Mouse (Mus musculus) neural tube, embryonic 15.5 days (tissue): ENCODE measurements around the gene Gm4981. TPM values are rescaled to one million over a fixed set of nuclear protein-coding genes. Genes with fewer than 3 reads are reported as not detected.
"Not testable (repeated sequence)": the region's sequence is repeated elsewhere in the genome, so short reads cannot be mapped to it uniquely, and the experiment has no call there.

Experiments used
- ATAC-seq: fragments of 200-750 bp; cut with Nextera tagmentation; 2 replicates; pipeline ENCODE4 v1.8.0; 2017; ENCODE audit warnings: mild to moderate bottlenecking, moderate TSS enrichment, moderate library complexity; ENCODE audit not compliant: low FRiP score
- H3K27ac ChIP-seq: fragments of 300-500 bp; sonication (generic); replicated peaks from 2 replicates; pipeline ENCODE4 v1.5.1; 2015; ENCODE audit warnings: mild to moderate bottlenecking, inconsistent platforms
- H3K27me3 ChIP-seq: fragments of 300-500 bp; sonication (generic); replicated peaks from 2 replicates; pipeline ENCODE4 v1.6.1; 2015; ENCODE audit warnings: inconsistent platforms
- H3K36me3 ChIP-seq: fragments of 300-500 bp; sonication (generic); 2 replicates; pipeline ENCODE4 v1.6.1; 2015; ENCODE audit warnings: inconsistent platforms
- H3K4me1 ChIP-seq: fragments of 300-500 bp; sonication (generic); 2 replicates; pipeline ENCODE4 v1.6.1; 2015; ENCODE audit warnings: inconsistent platforms
- H3K4me2 ChIP-seq: fragments of 300-500 bp; sonication (generic); 2 replicates; pipeline ENCODE4 v1.6.1; 2015; ENCODE audit warnings: inconsistent platforms, mild to moderate bottlenecking, moderate library complexity
- H3K4me3 ChIP-seq: fragments of 300-500 bp; sonication (generic); replicated peaks from 2 replicates; pipeline ENCODE4 v1.5.1; 2015; ENCODE audit warnings: mild to moderate bottlenecking, inconsistent platforms
- H3K9ac ChIP-seq: fragments of 300-500 bp; sonication (generic); replicated peaks from 2 replicates; pipeline ENCODE4 v1.6.1; 2015; ENCODE audit warnings: mild to moderate bottlenecking, inconsistent platforms
- H3K9me3 ChIP-seq: fragments of 300-500 bp; sonication (generic); replicated peaks from 2 replicates; pipeline ENCODE4 v1.6.1; 2016; ENCODE audit warnings: inconsistent platforms
- WGBS: fragments of 180-500 bp; shearing (Covaris S2); methylation state at CpG from one replicate; pipeline ENCODE4 v1.1.7; 2015; ENCODE audit warnings: mixed read lengths; 5-methylcytosine and 5-hydroxymethylcytosine counted together
- polyA plus RNA-seq: library from polyadenylated mRNA; unstranded; fragments of >200 nt; fragmentation: Nextera tagmentation; extraction: Ambion mirVana; gene quantifications from 2 replicates; pipeline ENCODE4 v1.2.1, GENCODE M21; 2015

Gm4981 gene
- polyA plus RNA-seq: not detected in 2 replicates

DNA sequence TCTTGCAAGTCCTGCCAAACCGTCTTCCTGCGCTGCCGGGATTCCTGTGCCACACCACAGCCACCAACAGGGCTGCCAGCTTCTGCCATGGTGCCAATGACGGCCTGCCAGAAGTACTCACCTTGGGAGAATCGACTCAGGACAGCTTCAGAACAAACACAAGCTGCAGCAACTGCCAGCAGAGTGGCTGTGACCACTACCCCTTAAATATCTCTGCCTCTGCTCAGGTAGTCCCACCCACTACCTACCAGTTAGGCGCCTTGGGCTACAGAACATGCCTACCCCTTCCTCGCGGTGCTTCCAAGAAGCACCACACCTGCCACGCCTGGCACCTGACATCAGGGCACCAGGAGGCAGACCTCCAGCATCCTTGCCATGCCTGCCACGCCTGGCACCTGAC lies at the start of gene Gm4981:
Gm4981 (minus strand) TSS at position 89 of the 400 bp plus-strand sequence.
- H3K9me3 ChIP-seq: peaks cover 18% of the 10 kb centered on the region
- WGBS: 88% methylated on average over 10 of the region's 10 CpGs
- no peaks in the 10 kb centered on the region for H3K36me3 ChIP-seq
- ATAC-seq: no peak
- no peaks in the 10 kb centered on the region for H3K27me3 ChIP-seq
- no peak within 1 kb of the TSS for H3K9ac ChIP-seq
- no peak within 1 kb of the TSS for H3K4me2 ChIP-seq
- no peak within 1 kb of the TSS for H3K4me3 ChIP-seq
- no peaks in the 10 kb centered on the region for H3K4me1 ChIP-seq
- H3K27ac ChIP-seq: no peak within 1 kb of the TSS

DNA sequence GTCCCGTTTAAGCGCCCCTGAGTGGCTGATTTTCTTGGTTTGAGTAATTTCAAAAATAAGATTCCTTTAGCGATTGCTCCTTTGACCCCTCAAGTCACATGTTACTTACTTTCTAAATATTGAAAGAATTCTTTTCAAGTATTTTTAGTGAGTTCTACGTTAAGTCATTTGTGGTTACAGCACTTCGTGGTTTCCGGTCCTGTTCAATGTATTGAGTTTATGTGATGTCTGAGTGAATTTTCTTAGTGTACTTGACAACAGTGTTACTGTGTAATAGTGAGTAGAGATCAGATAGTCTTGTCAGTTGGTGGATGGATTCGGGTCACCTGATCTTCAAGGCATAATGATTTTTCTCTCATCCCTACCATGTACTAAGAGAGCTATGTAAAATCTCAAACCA lies 45.7 kb upstream of the Gm4981 start:
- no peaks in the 10 kb centered on the region for H3K9me3 ChIP-seq
- WGBS: 96% methylated on average over 7 of the region's 7 CpGs
- no peak overlapping the region for H3K4me2 ChIP-seq
- no peak overlapping the region for H3K27ac ChIP-seq
- H3K36me3 ChIP-seq: peaks cover 56% of the 10 kb centered on the region
- no peak for ATAC-seq
- H3K4me1 ChIP-seq: no peaks in the 10 kb centered on the region
- no peaks in the 10 kb centered on the region for H3K27me3 ChIP-seq
- H3K9ac ChIP-seq: no peak overlapping the region
- H3K4me3 ChIP-seq: no peak overlapping the region

DNA sequence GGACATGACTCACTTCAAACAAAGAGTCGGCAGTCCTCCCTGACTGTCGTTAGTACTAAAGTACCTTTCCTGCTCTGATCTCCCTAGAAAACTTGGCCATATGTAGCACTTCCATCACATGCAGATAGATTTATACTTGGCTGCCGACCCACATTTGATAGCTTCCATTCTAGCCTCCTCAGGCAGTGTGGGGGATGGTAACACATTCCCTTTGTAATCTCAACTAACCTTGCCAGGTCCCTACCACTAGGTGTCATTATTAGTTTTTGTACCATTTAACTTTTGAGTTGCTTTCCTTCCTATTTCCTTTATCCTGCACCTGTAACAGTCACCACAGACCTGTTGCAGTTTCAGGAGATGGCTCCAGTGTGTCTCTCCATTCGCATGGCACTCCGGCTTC lies 22.0 kb upstream of the Gm4981 start:
- Histone ChIP-seq H3K9me3 (no peaks in the 10 kb centered on the region), H3K36me3 (peaks cover 28% of the 10 kb centered on the region), H3K27me3 (no peaks in the 10 kb centered on the region), H3K4me1 (peaks cover 18% of the 10 kb centered on the region), H3K27ac (no peak overlapping the region), H3K4me2 (no peak overlapping the region), H3K9ac (no peak overlapping the region), H3K4me3 (no peak overlapping the region)
- ATAC-seq: no peak
- 84% methylated on average over 5 of the region's 5 CpGs for WGBS

DNA sequence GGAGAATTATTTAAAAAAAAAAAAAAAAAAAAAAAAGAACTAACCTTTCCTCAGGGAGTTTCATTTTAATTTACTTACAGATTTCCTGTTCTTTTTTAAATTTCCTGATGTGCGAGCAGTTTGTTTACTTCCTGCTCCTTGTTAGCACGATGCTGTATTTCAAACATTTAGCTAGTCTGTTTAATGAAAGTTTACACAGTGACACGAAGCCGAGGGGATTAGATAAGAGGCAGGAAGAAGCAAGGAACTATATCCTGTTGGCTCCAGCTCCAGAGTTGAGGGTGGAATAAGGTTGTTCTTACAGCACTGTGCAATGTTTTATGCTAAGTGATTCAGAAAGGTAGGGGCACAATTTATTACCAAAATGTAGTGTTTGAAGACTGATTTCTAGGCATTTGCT lies 19.5 kb upstream of the Gm4981 start:
- Histone ChIP-seq H3K4me3 (peak overlapping the region; percentile 88), H3K4me1 (peaks cover 18% of the 10 kb centered on the region), H3K27me3 (0 out of 2 replicates have a peak, but pooled peaks cover 3% of the 10 kb centered on the region), H3K27ac (peak overlapping the region; percentile 82; the same call in 1 of the 2 replicates), H3K9ac (peak overlapping the region; percentile 86), H3K9me3 (no peaks in the 10 kb centered on the region), H3K36me3 (peaks cover 16% of the 10 kb centered on the region), H3K4me2 (peak overlapping the region; percentile 59)
- no peak for ATAC-seq
- WGBS: 5% methylated on average over 4 of the region's 4 CpGs

DNA sequence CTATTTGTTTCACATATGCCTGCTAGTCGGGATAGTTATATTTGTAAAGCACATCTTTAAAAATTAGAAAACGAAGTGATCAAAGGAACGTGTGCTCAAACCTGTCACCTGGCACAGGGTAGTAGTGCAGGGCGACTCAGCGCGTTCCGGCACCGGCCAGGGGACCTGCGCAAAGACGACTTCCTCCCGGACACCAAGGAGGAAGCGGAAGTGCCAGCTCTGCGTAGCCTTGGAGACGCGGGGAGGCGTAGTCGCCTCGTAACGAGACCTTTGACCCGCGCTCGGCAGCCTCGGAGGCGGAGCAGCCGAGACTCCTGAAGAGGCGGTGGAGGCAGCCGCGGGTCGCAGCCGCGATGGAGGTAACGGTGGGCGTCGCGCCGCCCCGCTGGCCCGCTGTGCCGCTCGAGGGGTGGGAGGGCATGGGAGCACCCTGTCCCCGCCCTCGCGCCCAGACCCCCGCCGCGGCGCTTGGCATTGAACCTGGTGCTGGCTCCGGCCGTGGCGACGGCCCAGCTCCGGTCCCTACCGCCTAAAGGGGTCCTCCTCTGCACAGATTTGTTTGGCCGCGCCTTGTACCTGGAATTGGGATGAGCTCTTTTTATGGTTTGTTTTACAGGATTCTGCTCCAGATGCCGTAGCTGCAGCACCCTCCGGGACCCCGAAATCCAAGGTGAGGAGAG lies 18.9 kb upstream of the Gm4981 start, which contains the start of gene Gcc2:
Gcc2 (plus strand) TSS at position 285 of the 680 bp plus-strand sequence.
- under 1% methylated on average over 56 of the region's 58 CpGs for whole genome bisulfite sequencing

GRCm38 (mm10) chr10:58254635-58255175 lies 18.2 kb upstream of the Gm4981 start:
- H3K4me1 ChIP-seq: peaks cover 18% of the 10 kb centered on the region
- peak overlapping the region; percentile 86 for H3K9ac ChIP-seq
- 0 out of 2 replicates have a peak, but pooled peaks cover 3% of the 10 kb centered on the region for H3K27me3 ChIP-seq
- WGBS: 26% methylated on average over 6 of the region's 6 CpGs
- peak overlapping the region; percentile 59 for H3K4me2 ChIP-seq
- H3K4me3 ChIP-seq: peak overlapping the region; percentile 88
- no peak overlapping the region; the same call in 1 of the 2 replicates for H3K27ac ChIP-seq
- H3K36me3 ChIP-seq: peaks cover 8% of the 10 kb centered on the region
- ATAC-seq: peak; percentile 26
- H3K9me3 ChIP-seq: no peaks in the 10 kb centered on the region

More for the DNA sequence above, 18.9 kb upstream of the Gm4981 start, which contains the start of gene Gcc2:
- peak; percentile 99 for ATAC-seq
- peak within 1 kb of the TSS; percentile 86 for H3K9ac ChIP-seq
- H3K4me1 ChIP-seq: peaks cover 18% of the 10 kb centered on the region
- H3K4me3 ChIP-seq: peak within 1 kb of the TSS; percentile 88
- H3K4me2 ChIP-seq: peak within 1 kb of the TSS; percentile 59
- peak within 1 kb of the TSS; percentile 82 for H3K27ac ChIP-seq
- H3K36me3 ChIP-seq: peaks cover 13% of the 10 kb centered on the region
- no peaks in the 10 kb centered on the region for H3K9me3 ChIP-seq
- H3K27me3 ChIP-seq: 0 out of 2 replicates have a peak, but pooled peaks cover 3% of the 10 kb centered on the region

DNA sequence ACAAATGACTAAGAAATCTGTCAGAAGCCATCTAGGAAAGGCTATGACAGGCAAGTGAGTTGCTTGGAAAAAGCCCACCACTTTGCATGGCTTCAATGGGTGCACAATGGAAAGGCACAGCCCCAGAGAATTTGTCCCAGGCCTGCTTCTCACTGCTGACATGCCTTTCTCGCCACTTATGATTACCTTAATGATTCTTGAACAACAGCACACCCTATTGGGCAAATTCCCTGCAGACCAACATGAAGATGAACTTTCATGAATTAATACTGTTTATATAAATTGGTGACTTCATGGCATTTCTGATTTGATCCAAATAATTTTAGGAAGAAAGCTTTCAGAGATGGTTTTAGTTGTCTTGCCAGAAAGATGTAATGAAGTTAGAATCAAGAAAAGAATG lies 13.0 kb upstream of the Gm4981 start:
- no peak for ATAC-seq
- no peak overlapping the region for H3K27ac ChIP-seq
- no peak overlapping the region for H3K4me3 ChIP-seq
- 0 out of 2 replicates have a peak, but pooled peaks cover 3% of the 10 kb centered on the region for H3K27me3 ChIP-seq
- H3K36me3 ChIP-seq: no peaks in the 10 kb centered on the region
- no peak overlapping the region for H3K4me2 ChIP-seq
- peaks cover 4% of the 10 kb centered on the region for H3K4me1 ChIP-seq
- no peaks in the 10 kb centered on the region for H3K9me3 ChIP-seq
- H3K9ac ChIP-seq: no peak overlapping the region
- 17% methylated on average over 1 of the region's 1 CpGs for WGBS

DNA sequence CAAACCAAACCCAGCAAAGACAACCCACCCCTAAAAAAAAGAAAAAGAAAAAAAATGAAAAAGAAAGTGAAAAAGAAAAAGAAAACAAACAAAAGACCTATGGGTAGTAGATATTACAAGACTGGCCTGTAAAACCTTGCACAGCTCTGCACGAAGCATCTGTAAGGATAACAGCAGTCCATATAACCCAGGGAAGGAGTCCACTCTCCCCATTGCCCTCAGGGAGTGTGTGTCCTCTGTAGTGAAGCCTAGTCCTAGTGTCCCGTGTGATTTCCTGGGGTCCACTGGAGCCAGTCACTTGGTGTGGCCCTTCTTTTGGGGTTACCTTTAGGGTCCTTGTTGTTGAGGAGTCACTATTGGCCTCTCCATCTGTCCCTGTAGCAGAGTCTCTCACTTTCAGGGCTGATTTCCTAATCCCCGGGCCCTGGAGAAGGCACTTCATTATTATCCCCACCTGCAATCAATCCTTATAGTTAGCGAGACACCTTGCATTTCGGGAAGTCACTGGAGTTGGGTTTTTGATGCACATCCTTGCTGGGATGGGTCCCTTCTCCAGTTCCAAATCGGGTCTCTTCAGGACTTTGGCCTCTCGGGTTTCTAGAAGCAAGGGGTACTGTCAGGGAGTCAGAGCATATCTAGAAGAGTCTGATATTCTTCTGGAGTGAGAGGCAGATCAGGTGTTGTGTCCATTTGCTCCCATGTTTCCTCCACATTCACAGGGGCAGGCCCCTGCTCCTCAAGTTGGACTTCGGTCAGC lies 2.7 kb upstream of the Gm4981 start:
- H3K9me3 ChIP-seq, H3K4me3 ChIP-seq, H3K4me1 ChIP-seq, H3K27ac ChIP-seq, H3K4me2 ChIP-seq, H3K36me3 ChIP-seq, H3K9ac ChIP-seq, H3K27me3 ChIP-seq: not testable (repeated sequence)
- WGBS: 87% methylated on average over 8 of the region's 8 CpGs
- ATAC-seq: peak; percentile 84; the same call in 1 of the 2 replicates

GRCm38 (mm10) chr10:58234985-58235384 lies 1.5 kb downstream of the Gm4981 start:
- not testable (repeated sequence) for ATAC-seq, H3K36me3 ChIP-seq, H3K27ac ChIP-seq, H3K4me1 ChIP-seq, H3K4me2 ChIP-seq, H3K9ac ChIP-seq, H3K4me3 ChIP-seq, H3K27me3 ChIP-seq
- 87% methylated on average over 4 of the region's 4 CpGs for WGBS
- H3K9me3 ChIP-seq: peaks cover 22% of the 10 kb centered on the region

DNA sequence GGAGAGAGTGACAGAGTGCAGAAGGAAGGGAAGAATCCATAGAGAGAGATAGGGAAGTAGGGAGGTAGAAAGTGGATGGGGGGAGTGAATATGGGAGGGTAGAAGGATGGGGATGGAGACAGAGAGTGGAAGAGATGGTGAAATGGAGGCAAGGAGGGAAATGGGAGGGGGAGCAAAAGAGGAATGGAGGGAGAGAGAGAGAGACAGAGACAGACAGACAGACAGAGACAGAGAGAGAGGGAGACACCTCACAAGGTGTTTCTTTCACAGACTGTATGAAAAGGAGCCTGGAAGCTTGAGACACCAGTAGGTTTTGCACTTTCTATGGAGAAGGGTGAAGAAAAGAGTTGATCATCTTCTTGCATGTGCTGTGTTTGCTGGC lies 2.8 kb downstream of the Gm4981 start:
- H3K4me3 ChIP-seq, H3K36me3 ChIP-seq, H3K9ac ChIP-seq, H3K27ac ChIP-seq, H3K4me1 ChIP-seq, H3K27me3 ChIP-seq, H3K4me2 ChIP-seq: not testable (repeated sequence)
- peaks cover 18% of the 10 kb centered on the region for H3K9me3 ChIP-seq
- peak; percentile 22 for ATAC-seq

DNA sequence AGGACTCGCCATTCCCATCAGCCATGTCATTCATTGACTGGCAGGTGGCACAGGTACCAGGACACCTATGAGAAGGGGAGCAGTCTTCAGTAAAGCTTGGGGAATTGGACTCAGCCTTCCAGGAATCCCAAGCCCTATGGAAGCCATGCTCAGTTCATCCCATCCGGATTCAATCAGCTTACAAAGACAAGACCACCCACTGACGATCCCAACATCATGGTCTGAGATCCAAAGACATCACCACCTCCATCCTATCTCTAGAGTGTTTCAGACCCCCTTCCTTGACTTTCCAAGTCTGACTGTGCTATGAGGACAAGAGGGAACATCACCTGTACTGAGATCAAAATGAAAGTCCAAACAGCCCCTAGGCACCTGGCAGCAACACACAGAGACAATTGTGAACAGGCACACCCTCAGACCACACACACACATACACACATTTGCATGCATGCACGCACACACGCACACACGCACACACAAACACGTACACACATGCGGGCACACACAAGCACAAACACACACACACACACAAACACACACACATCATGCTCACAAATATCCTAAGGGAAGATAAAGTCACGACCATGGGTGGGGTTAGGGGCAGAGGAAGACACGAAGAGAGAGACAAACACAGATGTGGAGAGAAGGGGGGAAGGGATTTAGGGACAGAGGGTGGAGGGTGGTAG lies 3.3 kb downstream of the Gm4981 start:
- H3K9ac ChIP-seq, H3K4me2 ChIP-seq, H3K4me1 ChIP-seq, H3K36me3 ChIP-seq, H3K4me3 ChIP-seq, H3K27ac ChIP-seq, H3K27me3 ChIP-seq: not testable (repeated sequence)
- peaks cover 15% of the 10 kb centered on the region for H3K9me3 ChIP-seq
- 77% methylated on average over 10 of the region's 10 CpGs for WGBS
- peak; percentile 49 for ATAC-seq
